Mouse (Mus musculus) olfactory bulb, adult 2 months (tissue): ENCODE measurements around the gene Mdc1.

ENCODE experiments used
- CTCF ChIP-seq: fragments of 200-500 bp; IDR thresholded peaks from 2 replicates; pipeline ENCODE4 v1.5.1; 2012; ENCODE audit warnings: low read depth, mild to moderate bottlenecking, low read length, moderate library complexity; ENCODE audit not compliant: insufficient read depth
- POLR2A ChIP-seq: fragments of 200-500 bp; IDR thresholded peaks from 2 replicates; pipeline ENCODE4 v1.6.1; 2012; ENCODE audit warnings: mild to moderate bottlenecking, low read depth, low read length, moderate library complexity; ENCODE audit not compliant: insufficient read depth

GRCm38 (mm10) chr17:35809395-35809794 is 31.9 kb upstream of the Mdc1 start:
- TF ChIP-seq CTCF (no peak), POLR2A (no peak)
